In the genomic region with DNA sequence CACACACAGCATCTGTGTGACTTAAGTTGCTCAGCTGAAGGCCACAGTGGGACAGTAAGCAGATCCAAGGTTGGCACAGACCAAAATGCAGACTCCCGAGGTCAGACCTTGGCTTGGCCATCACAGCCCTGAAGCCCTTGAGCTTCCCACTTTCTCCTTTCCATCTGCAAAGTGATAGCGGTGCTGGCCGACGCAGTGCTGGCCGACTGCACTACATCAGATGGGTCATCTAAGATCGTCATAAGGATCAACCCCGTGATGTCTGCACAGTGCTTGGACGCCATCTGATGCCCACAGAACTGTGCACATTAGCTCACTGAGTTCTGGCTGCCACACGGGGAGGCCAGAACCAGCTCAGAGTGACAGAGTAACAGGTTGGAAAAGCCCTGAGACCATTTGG, we compare ENCODE assay signal across 14 mouse cellular contexts.
A peak's percentile ranks its signal among the peaks of the same experiment; 100 is the strongest.
DNase-seq lines count a peak whose midpoint lies in the region; ATAC-seq and TF ChIP-seq lines count a peak whose summit lies in the region.
"Had no signal": no experiment of that assay in that cellular context is flagged by ENCODE, and none has a peak within 500 bp of the region (broad histone marks: within the 10 kb centered on the region; RNA-seq: fewer than 3 reads in every experiment).

No protein-coding gene starts in this region.

- DNase-seq in forebrain, postnatal 0 days: no peak
- DNase-seq in midbrain, embryonic 14.5 days: no peak
- no peak for DNase-seq in midbrain, embryonic 10.5 days (ENCODE audit: low spot score)
- DNase-seq in cerebellum, adult 18-20 months: peak; percentile 32 to 35
- DNase-seq in heart, adult 18-20 months: no peak
- DNase-seq: heart, adult 2 months; lung, postnatal 14 days had no signal

- H3K27ac ChIP-seq in forebrain, postnatal 0 days (ENCODE audit: low read depth, low read length): peak overlapping the region; percentile 58; the same call in 1 of the 2 replicates
- no peak overlapping the region for H3K27ac ChIP-seq in forebrain, embryonic 12.5 days
- H3K27ac ChIP-seq in midbrain, embryonic 14.5 days (replicated peaks; ENCODE audit: low read depth, low read length): peak overlapping the region; percentile 41; the same call in 1 of the 2 replicates
- H3K27ac ChIP-seq in midbrain, embryonic 10.5 days (replicated peaks): no peak overlapping the region
- 0 out of 2 replicates have a peak overlapping the region, but pooled peaks have one; percentile 12 for H3K27ac ChIP-seq in hindbrain, embryonic 16.5 days (ENCODE audit: low read depth, low read length)
- H3K27ac ChIP-seq: heart, adult 2 months; limb, embryonic 13.5 days; liver, embryonic 15.5 days had no signal

- no peak overlapping the region for H3K4me3 ChIP-seq in forebrain, postnatal 0 days (ENCODE audit: low read depth, low read length)
- no peak overlapping the region for H3K4me3 ChIP-seq in forebrain, embryonic 12.5 days (replicated peaks)
- H3K4me3 ChIP-seq in midbrain, embryonic 14.5 days (replicated peaks; ENCODE audit: low read depth, low read length): no peak overlapping the region
- H3K4me3 ChIP-seq in midbrain, embryonic 10.5 days: no peak overlapping the region
- no peak overlapping the region for H3K4me3 ChIP-seq in hindbrain, embryonic 16.5 days (ENCODE audit: low read length)
- H3K4me3 ChIP-seq: erythroblast, embryonic 14.5 days; heart, adult 2 months; left cerebral cortex, adult 2 months; limb, embryonic 13.5 days; liver, embryonic 15.5 days had no signal

- H3K9ac ChIP-seq in forebrain, postnatal 0 days: no peak overlapping the region
- H3K9ac ChIP-seq in forebrain, embryonic 12.5 days: no peak overlapping the region
- H3K9ac ChIP-seq in midbrain, embryonic 14.5 days (replicated peaks; ENCODE audit: low read length): no peak overlapping the region
- H3K9ac ChIP-seq in hindbrain, embryonic 16.5 days (ENCODE audit: low read depth, low read length): no peak overlapping the region
- H3K9ac ChIP-seq: limb, embryonic 13.5 days; liver, embryonic 15.5 days had no signal

- no peak overlapping the region for H3K4me2 ChIP-seq in forebrain, postnatal 0 days (ENCODE audit: low read depth)
- H3K4me2 ChIP-seq in forebrain, embryonic 12.5 days: no peak overlapping the region
- no peak overlapping the region for H3K4me2 ChIP-seq in midbrain, embryonic 14.5 days (ENCODE audit: low read length)
- H3K4me2 ChIP-seq in hindbrain, embryonic 16.5 days (ENCODE audit: low read length): no peak overlapping the region
- H3K4me2 ChIP-seq: limb, embryonic 13.5 days; liver, embryonic 15.5 days had no signal

- no peak for TF ChIP-seq CTCF in forebrain, postnatal 0 days (IDR thresholded peaks at IDR 0.05; ENCODE audit: low read depth)

- no peaks in the 10 kb centered on the region for H3K9me3 ChIP-seq in forebrain, postnatal 0 days (ENCODE audit: low read length)
- H3K9me3 ChIP-seq in forebrain, embryonic 12.5 days: no peaks in the 10 kb centered on the region
- H3K9me3 ChIP-seq in midbrain, embryonic 14.5 days (ENCODE audit: control insufficient read depth, low read length): no peaks in the 10 kb centered on the region
- H3K9me3 ChIP-seq in midbrain, embryonic 10.5 days (replicated peaks): no peaks in the 10 kb centered on the region
- H3K9me3 ChIP-seq in hindbrain, embryonic 16.5 days (ENCODE audit: control insufficient read depth, low read length): no peaks in the 10 kb centered on the region
- H3K9me3 ChIP-seq: limb, embryonic 13.5 days; liver, embryonic 15.5 days had no signal

- 82% methylated on average over 9 of the region's 9 CpGs for WGBS in forebrain, postnatal 0 days
- 88% methylated on average over 9 of the region's 9 CpGs for WGBS in forebrain, embryonic 12.5 days
- WGBS in midbrain, embryonic 14.5 days: 87% methylated on average over 9 of the region's 9 CpGs
- 92% methylated on average over 9 of the region's 9 CpGs for WGBS in midbrain, embryonic 10.5 days
- 80% methylated on average over 9 of the region's 9 CpGs for WGBS in hindbrain, embryonic 16.5 days

- H3K27me3 ChIP-seq in forebrain, postnatal 0 days (ENCODE audit: insufficient read depth, low read length): no peaks in the 10 kb centered on the region
- no peaks in the 10 kb centered on the region for H3K27me3 ChIP-seq in forebrain, embryonic 12.5 days
- H3K27me3 ChIP-seq in midbrain, embryonic 14.5 days (ENCODE audit: control insufficient read depth, insufficient read depth, low read length): no peaks in the 10 kb centered on the region
- H3K27me3 ChIP-seq in midbrain, embryonic 10.5 days (ENCODE audit: low read depth, poor library complexity, severe bottlenecking): 0 out of 2 replicates have a peak, but pooled peaks cover 4% of the 10 kb centered on the region
- H3K27me3 ChIP-seq in hindbrain, embryonic 16.5 days (replicated peaks; ENCODE audit: control insufficient read depth, insufficient read depth, low read length): no peaks in the 10 kb centered on the region
- H3K27me3 ChIP-seq: limb, embryonic 13.5 days; liver, embryonic 15.5 days had no signal

- peaks cover 21% of the 10 kb centered on the region; the same call in 1 of the 2 replicates for H3K36me3 ChIP-seq in forebrain, postnatal 0 days (ENCODE audit: insufficient read depth)
- no peaks in the 10 kb centered on the region for H3K36me3 ChIP-seq in forebrain, embryonic 12.5 days (replicated peaks)
- peaks cover 31% of the 10 kb centered on the region for H3K36me3 ChIP-seq in midbrain, embryonic 14.5 days (ENCODE audit: control insufficient read depth, insufficient read depth, low read length)
- no peaks in the 10 kb centered on the region for H3K36me3 ChIP-seq in midbrain, embryonic 10.5 days
- H3K36me3 ChIP-seq in hindbrain, embryonic 16.5 days (ENCODE audit: control insufficient read depth, insufficient read depth, low read length): no peaks in the 10 kb centered on the region
- H3K36me3 ChIP-seq: limb, embryonic 13.5 days; liver, embryonic 15.5 days had no signal

- no peak for ATAC-seq in forebrain, postnatal 0 days
- ATAC-seq in forebrain, embryonic 12.5 days (ENCODE audit: low FRiP score): no peak
- no peak for ATAC-seq in midbrain, embryonic 14.5 days (ENCODE audit: low FRiP score, low TSS enrichment)
- no peak for ATAC-seq in hindbrain, embryonic 16.5 days
- ATAC-seq in megakaryocyte progenitor cell, adult 5-6 weeks (replicated peaks; ENCODE audit: poor library complexity): no peak

- H3K4me1 ChIP-seq in forebrain, postnatal 0 days (ENCODE audit: insufficient read depth): peaks cover 17% of the 10 kb centered on the region
- peaks cover 26% of the 10 kb centered on the region for H3K4me1 ChIP-seq in forebrain, embryonic 12.5 days
- peaks cover 41% of the 10 kb centered on the region for H3K4me1 ChIP-seq in midbrain, embryonic 14.5 days (ENCODE audit: control insufficient read depth, insufficient read depth, low read length)
- H3K4me1 ChIP-seq in midbrain, embryonic 10.5 days: peaks cover 26% of the 10 kb centered on the region
- peaks cover 23% of the 10 kb centered on the region for H3K4me1 ChIP-seq in hindbrain, embryonic 16.5 days (ENCODE audit: control insufficient read depth, insufficient read depth, low read depth, low read length)
- H3K4me1 ChIP-seq: liver, embryonic 15.5 days had no signal

Comparison
In these comparisons a context has a peak if more than half of its experiments do, and no peak if none do; other contexts are left out.
1. H3K27ac ChIP-seq: peak in forebrain, postnatal 0 days (single experiment), midbrain, embryonic 14.5 days (single experiment) and hindbrain, embryonic 16.5 days (single experiment); none in forebrain, embryonic 12.5 days (single experiment) and midbrain, embryonic 10.5 days (single experiment).
2. DNase-seq: peak in cerebellum, adult 18-20 months (2 of 2); none in forebrain, postnatal 0 days (single experiment), midbrain, embryonic 14.5 days (single experiment), midbrain, embryonic 10.5 days (single experiment) and heart, adult 18-20 months (0 of 2).